Mouse (Mus musculus): ENCODE data around the gene Zfp697.
"Not testable (repeated sequence)": the region's sequence is repeated elsewhere in the genome, so short reads cannot be mapped to it uniquely, and the experiment has no call there.

Zfp697 gene

GRCm38 (mm10) chr3:98418991-98419785, 36.9 kb downstream of the Zfp697 start:
- DNase-seq (ENCODE audit: low spot score), result no peak

DNA sequence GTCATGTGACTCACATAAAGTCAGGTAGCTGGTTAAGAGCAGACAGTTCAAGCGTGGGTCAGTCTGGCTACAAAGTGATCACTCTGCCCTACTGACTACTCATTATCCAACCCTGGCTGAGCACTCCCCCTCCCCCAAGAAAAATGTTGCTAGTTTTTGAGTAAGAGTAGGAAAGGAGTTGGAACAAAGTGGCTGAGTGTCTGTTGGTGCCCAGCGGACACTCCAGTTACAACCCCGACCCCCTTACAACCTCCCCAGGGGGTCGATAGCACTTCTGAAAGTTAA, 37.5 kb downstream of the Zfp697 start:
- DNase-seq (ENCODE audit: low spot score), result no peak

GRCm38 (mm10) chr3:98422926-98423325, 40.7 kb downstream of the Zfp697 start:
- DNase-seq (ENCODE audit: low spot score), result no peak

GRCm38 (mm10) chr3:98426749-98427148, 44.5 kb downstream of the Zfp697 start:
- DNase-seq (ENCODE audit: low spot score), result no peak

- DNase-seq (ENCODE audit: low spot score), result no peak
Observed at GRCm38 (mm10) chr3:98427260-98427599, 45.0 kb downstream of the Zfp697 start.

DNA sequence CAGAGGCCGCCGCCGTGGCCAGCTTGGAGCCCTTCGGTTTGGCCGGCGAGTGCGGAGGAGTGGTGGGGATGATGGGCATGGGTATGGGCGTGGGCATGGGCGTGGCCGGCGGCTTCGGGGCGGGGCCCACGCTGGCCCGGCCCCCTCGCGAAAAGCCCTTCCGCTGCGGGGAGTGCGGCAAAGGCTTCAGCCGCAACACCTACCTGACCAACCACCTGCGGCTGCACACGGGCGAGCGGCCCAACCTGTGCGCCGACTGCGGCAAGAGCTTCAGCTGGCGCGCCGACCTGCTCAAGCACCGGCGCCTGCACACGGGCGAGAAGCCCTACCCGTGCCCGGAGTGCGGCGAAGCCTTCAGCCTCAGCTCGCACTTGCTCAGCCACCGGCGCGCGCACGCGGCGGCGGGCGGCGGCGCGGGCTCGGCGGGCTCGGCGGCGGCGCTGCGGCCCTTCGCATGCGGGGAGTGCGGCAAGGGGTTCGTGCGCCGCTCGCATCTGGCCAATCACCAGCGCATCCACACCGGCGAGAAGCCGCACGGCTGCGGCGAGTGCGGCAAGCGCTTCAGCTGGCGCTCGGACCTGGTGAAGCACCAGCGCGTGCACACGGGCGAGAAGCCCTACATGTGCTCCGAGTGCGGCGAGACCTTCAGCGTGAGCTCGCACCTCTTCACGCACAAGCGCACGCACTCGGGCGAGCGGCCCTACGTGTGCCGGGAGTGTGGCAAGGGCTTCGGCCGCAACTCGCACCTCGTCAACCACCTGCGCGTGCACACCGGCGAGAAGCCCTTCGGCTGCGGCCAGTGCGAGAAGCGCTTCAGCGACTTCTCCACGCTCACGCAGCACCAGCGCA, 45.6 kb downstream of the Zfp697 start:
- DNase-seq (ENCODE audit: low spot score), result peak; percentile 67

DNA sequence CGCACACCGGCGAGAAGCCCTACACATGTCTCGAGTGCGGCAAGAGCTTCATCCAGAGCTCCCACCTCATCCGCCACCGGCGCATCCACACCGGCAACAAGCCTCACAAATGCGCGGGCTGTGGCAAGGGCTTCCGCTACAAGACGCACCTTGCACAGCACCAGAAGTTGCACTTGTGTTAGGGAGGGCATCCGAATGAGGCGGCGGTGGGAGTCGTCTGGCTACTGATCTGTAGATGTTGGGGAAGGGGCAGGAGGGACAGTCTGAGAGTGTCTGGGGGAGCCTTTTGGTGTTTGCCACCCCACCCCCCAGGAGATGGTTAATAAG, 46.2 kb downstream of the Zfp697 start:
- no peak for DNase-seq (ENCODE audit: low spot score)

GRCm38 (mm10) chr3:98428928-98429525, 46.8 kb downstream of the Zfp697 start:
- no peak for DNase-seq (ENCODE audit: low spot score)

DNA sequence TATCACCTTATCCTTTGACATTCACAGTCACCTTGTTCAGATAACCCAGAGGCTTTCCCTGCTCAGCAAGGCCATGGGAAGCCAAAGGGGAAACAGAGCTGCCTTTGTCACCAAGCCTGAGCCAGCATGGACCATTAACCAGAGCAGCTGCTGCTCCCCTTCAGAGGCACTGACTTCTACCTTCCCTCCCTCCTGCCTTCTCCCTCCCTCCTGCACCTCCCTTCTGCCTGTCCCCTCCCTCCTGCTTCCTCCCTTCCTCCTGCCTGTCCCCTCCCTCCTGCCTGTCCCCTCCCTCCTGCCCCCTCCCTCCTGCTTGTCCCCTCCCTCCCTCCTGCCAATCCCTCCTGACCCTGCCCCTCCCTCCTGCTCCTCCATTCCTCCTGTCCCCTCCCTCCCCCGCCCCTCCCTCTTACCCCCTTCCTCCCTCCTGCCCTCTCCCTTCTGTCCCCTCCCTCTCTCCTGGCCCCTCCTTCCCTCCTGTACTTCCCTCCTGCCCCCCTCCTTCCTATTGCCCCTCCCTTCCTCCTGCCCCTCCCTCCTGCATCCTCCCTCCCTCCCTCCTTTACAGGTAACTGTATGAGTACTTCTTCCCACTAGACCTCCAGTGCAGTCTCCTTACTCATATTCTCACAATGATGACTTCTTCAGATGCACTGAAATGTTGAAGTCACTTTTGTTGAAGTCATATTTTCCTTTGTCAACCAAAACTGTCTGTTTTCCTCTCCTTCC, 52.0 kb downstream of the Zfp697 start:
- DNase-seq (ENCODE audit: low spot score), result no peak

GRCm38 (mm10) chr3:98435030-98435429, 52.8 kb downstream of the Zfp697 start:
- no peak for DNase-seq (ENCODE audit: low spot score)

GRCm38 (mm10) chr3:98442245-98442644, 60.0 kb downstream of the Zfp697 start:
- not testable (repeated sequence) for DNase-seq (ENCODE audit: low spot score)

- not testable (repeated sequence) for DNase-seq (ENCODE audit: low spot score)
Observed at GRCm38 (mm10) chr3:98443149-98443779, 61.0 kb downstream of the Zfp697 start.

- DNase-seq (ENCODE audit: low spot score), result not testable (repeated sequence)
Observed at GRCm38 (mm10) chr3:98443924-98444323, 61.7 kb downstream of the Zfp697 start.

GRCm38 (mm10) chr3:98453786-98454185, 71.5 kb downstream of the Zfp697 start:
- DNase-seq (ENCODE audit: low spot score), result not testable (repeated sequence)

DNA sequence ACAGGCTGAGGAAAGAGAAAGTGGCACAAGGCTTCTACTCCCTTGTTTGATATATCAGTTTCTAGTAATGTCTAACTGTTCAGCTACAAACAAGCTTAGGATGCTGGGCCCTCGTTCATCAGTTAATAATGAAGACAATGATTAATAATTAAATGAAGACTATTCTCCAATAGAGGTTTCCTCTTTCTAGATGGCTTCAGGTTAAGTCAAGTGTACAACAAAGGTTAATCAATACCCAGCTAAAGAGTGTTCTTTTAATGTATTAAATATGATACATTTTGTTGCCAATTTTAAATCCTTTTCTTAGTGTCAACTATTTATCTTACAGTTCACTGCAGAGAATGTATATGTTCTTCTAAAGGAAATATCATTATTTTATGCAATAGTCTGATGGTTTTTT, 74.8 kb downstream of the Zfp697 start, which contains the start of gene Gm4450:
Gene Gm4450 (minus strand): TSS at position 101 of the 400 bp plus-strand sequence.
- not testable (repeated sequence) for DNase-seq (ENCODE audit: low spot score)

DNA sequence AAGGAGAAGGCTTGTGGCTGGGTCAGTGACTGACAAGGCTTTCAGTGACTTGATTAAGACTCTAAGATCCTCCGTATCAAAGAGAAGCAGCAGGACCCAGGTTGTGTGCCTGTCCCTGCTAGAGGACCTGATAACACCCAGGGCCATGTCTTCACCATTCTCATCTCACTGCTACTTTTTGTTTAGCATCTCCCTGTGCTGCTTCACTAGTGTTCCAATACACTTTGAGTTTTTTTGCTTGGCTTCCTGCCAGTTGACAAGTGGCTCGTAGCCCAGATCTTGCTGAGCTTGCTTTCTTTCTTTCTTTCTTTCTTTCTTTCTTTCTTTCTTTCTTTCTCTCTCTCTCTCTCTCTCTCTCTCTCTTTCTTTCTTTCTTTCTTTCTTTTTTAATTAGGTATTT, 87.1 kb downstream of the Zfp697 start:
- DNase-seq (ENCODE audit: low spot score), result not testable (repeated sequence)

DNA sequence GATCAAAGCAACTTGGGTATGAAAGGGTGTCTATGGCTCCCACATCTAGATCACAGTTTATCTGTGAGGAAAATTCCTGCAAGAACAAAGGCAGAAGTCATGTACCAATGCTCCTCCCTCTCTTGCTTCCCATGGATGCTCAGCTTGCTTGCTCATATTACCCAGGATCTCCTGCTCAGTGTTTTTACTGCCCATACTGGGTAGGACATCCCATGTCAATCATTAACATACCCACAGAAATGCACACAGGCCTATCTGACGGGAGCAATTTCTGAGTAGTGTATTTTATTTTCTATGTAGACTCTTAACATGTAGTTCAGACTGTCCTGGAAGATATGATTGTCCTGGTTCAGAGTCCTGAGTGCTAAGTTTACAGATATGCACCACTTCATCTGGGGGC, 88.8 kb downstream of the Zfp697 start:
- DNase-seq (ENCODE audit: low spot score), result not testable (repeated sequence)

DNA sequence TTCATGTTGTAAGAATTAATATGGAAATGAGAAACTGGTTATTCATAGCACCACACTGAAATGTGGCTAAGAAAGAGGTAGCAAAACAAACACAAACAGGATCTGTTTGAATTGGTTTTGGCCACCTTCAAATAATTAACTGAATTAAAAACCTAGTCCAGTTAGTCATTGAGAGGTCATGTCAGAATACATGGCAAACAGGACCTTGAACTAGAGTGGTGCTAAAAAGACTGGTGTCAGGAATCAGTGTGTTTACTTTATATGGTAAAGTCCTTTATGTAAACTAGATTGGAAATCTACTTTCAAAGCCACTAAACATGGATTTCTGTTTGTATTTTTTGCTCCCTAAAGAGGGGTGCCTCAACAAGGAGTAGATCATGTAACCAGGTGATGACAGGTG, 89.2 kb downstream of the Zfp697 start:
- not testable (repeated sequence) for DNase-seq (ENCODE audit: low spot score)

DNA sequence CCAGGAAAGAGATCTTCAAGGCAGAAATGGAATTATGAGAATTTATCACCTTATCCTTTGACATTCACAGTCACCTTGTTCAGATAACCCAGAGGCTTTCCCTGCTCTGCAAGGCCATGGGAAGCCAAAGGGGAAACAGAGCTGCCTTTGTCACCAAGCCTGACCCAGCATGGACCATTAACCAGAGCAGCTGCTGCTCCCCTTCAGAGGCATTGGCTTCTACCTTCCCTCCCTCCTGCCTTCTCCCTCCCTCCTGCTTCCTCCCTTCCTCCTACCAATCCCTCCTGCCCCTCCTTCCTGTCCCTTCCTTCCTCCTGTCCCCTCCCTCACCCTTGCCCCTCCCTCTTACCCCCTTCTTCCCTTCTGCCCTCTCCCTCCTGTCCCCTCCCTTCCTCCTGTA, 111.9 kb downstream of the Zfp697 start:
- not testable (repeated sequence) for DNase-seq (ENCODE audit: low spot score)

- DNase-seq (ENCODE audit: low spot score), result not testable (repeated sequence)
Observed at GRCm38 (mm10) chr3:98495055-98495454, 112.8 kb downstream of the Zfp697 start.

- not testable (repeated sequence) for DNase-seq (ENCODE audit: low spot score)
Observed at GRCm38 (mm10) chr3:98496762-98497161, 114.5 kb downstream of the Zfp697 start.

DNA sequence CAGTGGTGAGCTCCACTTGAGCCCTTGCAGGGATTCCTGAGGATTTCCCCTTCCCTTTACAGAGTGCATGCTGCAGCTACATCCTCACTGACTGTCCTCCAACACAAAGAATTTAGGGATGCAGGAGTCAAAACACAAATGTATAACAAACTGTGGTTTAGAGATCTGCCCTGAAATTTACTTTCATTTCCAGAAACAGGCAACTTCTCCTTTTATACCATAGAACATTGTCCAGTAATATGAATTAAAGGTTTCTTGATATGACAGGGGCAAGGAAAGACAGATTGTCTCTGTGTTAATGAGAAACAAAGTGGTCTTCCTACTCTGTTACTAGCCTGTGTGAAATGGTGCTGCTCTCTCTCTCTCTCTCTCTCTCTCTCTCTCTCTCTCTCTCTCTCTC, 115.1 kb downstream of the Zfp697 start:
- not testable (repeated sequence) for DNase-seq (ENCODE audit: low spot score)

All from lung, postnatal 25 days (tissue).